Mouse (Mus musculus) hindbrain, embryonic 14.5 days (tissue): Measurements from ENCODE around the gene Rnase11. TPM values are rescaled to one million over a fixed set of nuclear protein-coding genes. Genes with fewer than 3 reads are reported as not detected.
A peak's percentile ranks its signal among the peaks of the same experiment; 100 is the strongest.
"Not testable (repeated sequence)": the region's sequence is repeated elsewhere in the genome, so short reads cannot be mapped to it uniquely, and the experiment has no call there.

Experiments used
- ATAC-seq: fragments of 200-750 bp; cut with Nextera tagmentation; 2 replicates; pipeline ENCODE4 v1.8.0; 2017; ENCODE audit warnings: moderate number of reproducible peaks, mild to moderate bottlenecking, moderate TSS enrichment, moderate library complexity; ENCODE audit not compliant: low FRiP score
- DNase-seq: peaks from one replicate; pipeline ENCODE4 v3.0.0-alpha.2; 2015; ENCODE audit warnings: low spot score
- H3K27ac ChIP-seq: fragments of 300-500 bp; sonication (generic); 2 replicates; pipeline ENCODE4 v1.5.1; 2014; ENCODE audit warnings: mild to moderate bottlenecking, moderate library complexity
- H3K27me3 ChIP-seq: fragments of 300-500 bp; sonication (generic); 2 replicates; pipeline ENCODE4 v1.6.1; 2014; ENCODE audit warnings: mild to moderate bottlenecking, low read length, mixed read lengths; ENCODE audit not compliant: control insufficient read depth, insufficient read depth
- H3K36me3 ChIP-seq: fragments of 300-500 bp; sonication (generic); replicated peaks from 2 replicates; pipeline ENCODE4 v1.6.1; 2014; ENCODE audit not compliant: control insufficient read depth, insufficient read depth
- H3K4me1 ChIP-seq: fragments of 300-500 bp; sonication (generic); replicated peaks from 2 replicates; pipeline ENCODE4 v1.6.1; 2014; ENCODE audit warnings: antibody characterized with exemption, low read length, mixed read lengths; ENCODE audit not compliant: control insufficient read depth, insufficient read depth
- H3K4me2 ChIP-seq: fragments of 300-500 bp; sonication (generic); replicated peaks from 2 replicates; pipeline ENCODE4 v1.6.1; 2014; ENCODE audit warnings: mild to moderate bottlenecking, moderate library complexity
- H3K4me3 ChIP-seq: fragments of 300-500 bp; sonication (generic); replicated peaks from 2 replicates; pipeline ENCODE4 v1.5.1; 2014; ENCODE audit warnings: mild to moderate bottlenecking, low read length
- H3K9ac ChIP-seq: fragments of 300-500 bp; sonication (generic); 2 replicates; pipeline ENCODE4 v1.6.1; 2014
- H3K9me3 ChIP-seq: fragments of 300-500 bp; sonication (generic); 2 replicates; pipeline ENCODE4 v1.6.1; 2016; ENCODE audit warnings: low read length; ENCODE audit not compliant: control insufficient read depth
- WGBS: fragments of 180-500 bp; shearing (Covaris S2); extraction: QIAGEN DNeasy Blood & Tissue Kit; methylation state at CpG from one replicate; pipeline ENCODE4 v1.1.7; 2014; 5-methylcytosine and 5-hydroxymethylcytosine counted together
- polyA plus RNA-seq: library from polyadenylated mRNA; unstranded; fragments of >200 nt; fragmentation: Nextera tagmentation; extraction: Ambion mirVana; gene quantifications from 2 replicates; pipeline ENCODE4 v1.2.1, GENCODE M21; 2014

The Rnase11 gene
- polyA plus RNA-seq, 1 experiment from 2014 or later, result not detected

DNA sequence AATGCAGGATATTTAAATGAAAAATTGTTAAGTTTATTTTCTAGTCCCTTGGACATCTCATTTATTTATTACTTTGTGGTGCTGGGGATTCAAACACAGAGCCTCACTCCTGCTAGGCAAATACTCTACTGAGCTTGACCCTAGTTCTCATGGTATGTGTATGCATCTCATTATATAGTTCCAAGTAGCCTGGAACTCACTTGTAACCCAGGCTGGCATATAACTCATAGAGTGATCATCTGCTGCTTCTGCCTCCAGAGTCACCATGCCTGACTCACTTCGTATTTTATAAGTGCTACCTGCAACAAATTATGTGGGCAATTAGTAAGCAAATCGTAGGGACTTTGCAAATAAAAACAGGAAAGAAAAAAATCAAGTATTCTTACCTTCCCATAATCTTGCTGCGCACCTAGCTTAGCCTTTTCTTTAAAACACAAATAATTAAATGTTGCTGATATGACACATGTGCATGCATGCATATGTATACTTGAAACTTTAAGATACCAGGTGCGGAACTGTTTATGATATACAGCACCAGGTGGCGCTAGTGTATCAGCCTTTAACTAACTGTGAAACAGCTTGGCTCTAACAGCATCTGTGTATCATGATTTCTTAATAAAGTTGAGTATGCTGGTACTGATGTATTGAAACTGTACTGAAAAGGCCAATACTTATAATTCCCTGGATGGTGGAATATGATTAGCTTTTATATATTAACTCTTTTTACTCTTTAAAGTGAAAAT lies 23.4 kb downstream of the Rnase11 start:
- Histone ChIP-seq H3K27ac (no peak overlapping the region), H3K9ac (no peak overlapping the region), H3K4me2 (no peak overlapping the region), H3K4me3 (no peak overlapping the region), H3K9me3 (no peaks in the 10 kb centered on the region), H3K4me1 (no peaks in the 10 kb centered on the region), H3K27me3 (no peaks in the 10 kb centered on the region), H3K36me3 (no peaks in the 10 kb centered on the region)
- peak; percentile 71; the same call in 1 of the 2 replicates for ATAC-seq
- 38% methylated on average over 5 of the region's 5 CpGs for WGBS
- peak; percentile 82 for DNase-seq

DNA sequence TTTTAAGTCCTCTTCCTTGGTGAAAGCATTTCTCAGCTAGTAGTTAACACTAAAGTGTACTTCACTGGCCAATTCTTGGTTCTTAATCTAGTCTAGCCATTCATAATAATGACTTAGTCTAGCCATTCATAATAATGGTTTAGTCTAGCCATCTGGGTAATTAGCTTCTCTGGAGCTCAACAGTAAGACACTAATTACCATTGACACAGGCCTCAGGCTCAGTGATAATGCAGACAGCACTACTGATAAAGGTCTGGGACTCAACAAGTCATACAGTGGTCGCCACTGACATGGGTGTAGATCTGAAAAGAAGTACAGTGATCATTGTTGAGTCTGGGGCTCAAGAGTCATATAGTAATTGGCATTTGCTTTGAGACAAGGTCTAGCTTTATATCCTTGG lies 25.1 kb downstream of the Rnase11 start:
- Histone ChIP-seq H3K27me3 (no peaks in the 10 kb centered on the region), H3K4me3 (no peak overlapping the region), H3K9me3 (no peaks in the 10 kb centered on the region), H3K9ac (no peak overlapping the region), H3K4me1 (no peaks in the 10 kb centered on the region), H3K4me2 (no peak overlapping the region), H3K36me3 (no peaks in the 10 kb centered on the region), H3K27ac (no peak overlapping the region)
- DNase-seq, result no peak
- 81% methylated on average over 1 of the region's 1 CpGs for WGBS
- ATAC-seq, result no peak

DNA sequence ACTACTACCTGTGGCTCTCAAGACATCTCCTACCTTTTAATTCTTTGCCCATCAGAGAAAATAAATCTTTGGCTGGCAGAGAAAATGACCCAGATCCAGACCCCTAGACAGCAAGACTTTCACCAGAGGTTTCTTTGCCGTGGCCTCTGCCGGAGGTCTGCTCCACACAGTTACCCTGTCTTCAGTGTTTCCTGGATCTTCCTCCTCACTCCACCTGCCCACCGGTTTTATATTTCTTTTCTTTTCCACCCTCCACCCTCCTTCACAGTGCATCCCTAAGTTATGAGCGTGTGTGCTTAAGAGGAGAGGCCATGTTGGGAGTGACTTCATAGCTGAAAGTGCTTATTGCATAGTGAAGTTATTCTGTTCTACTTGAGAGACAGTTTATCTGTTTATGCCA lies 26.5 kb downstream of the Rnase11 start:
- ATAC-seq, result no peak
- Histone ChIP-seq H3K9me3 (no peaks in the 10 kb centered on the region), H3K27ac (no peak overlapping the region), H3K9ac (no peak overlapping the region), H3K4me1 (no peaks in the 10 kb centered on the region), H3K36me3 (no peaks in the 10 kb centered on the region), H3K4me2 (no peak overlapping the region), H3K27me3 (no peaks in the 10 kb centered on the region), H3K4me3 (no peak overlapping the region)
- no peak for DNase-seq
- 84% methylated on average over 4 of the region's 4 CpGs for WGBS

DNA sequence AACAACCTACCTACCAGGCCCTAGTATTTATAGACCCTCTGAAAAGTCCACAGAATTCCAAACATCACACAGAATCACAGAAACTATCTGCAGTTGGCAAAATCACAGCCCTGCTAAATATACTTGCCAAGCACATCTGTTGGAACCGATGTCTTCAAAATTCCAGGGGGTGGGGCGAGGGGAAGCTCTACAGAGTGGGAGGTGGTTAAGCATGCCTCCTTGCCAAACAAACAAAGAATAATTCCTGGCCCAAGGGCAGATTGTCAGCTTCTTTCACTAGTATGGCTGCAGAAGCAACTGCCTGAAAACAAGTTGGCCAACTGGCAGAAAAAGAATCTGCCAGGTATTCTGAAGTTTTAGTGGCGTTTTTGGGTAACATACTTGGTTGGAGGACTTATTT lies 32.7 kb downstream of the Rnase11 start:
- 83% methylated on average over 3 of the region's 3 CpGs for WGBS
- Histone ChIP-seq H3K9ac (no peak overlapping the region), H3K27ac (no peak overlapping the region), H3K4me2 (no peak overlapping the region), H3K4me1 (no peaks in the 10 kb centered on the region), H3K27me3 (no peaks in the 10 kb centered on the region), H3K4me3 (no peak overlapping the region), H3K9me3 (no peaks in the 10 kb centered on the region), H3K36me3 (no peaks in the 10 kb centered on the region)
- no peak for ATAC-seq
- DNase-seq, result no peak

DNA sequence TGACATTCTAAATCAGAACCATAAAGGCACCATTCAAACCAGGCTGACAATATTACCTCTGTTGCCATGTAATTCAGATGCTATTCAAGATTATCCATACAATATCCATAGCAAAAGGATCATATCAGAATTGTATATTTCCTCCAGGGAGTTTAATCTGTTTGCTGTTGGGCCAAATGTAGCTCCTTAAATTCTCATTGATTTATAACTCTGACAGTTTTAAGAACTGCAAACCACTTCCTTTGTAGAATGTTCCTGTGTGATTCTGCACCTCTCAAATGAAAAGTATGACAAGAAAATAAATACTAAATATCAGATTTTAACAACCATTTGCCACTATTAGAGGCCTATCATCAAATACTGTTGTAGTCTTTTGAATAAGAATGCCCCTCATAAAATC lies 34.2 kb downstream of the Rnase11 start:
- no peak for ATAC-seq
- H3K4me1 ChIP-seq, result no peaks in the 10 kb centered on the region
- no peak overlapping the region for H3K4me2 ChIP-seq
- no peak for DNase-seq
- H3K27ac ChIP-seq, result no peak overlapping the region
- no peaks in the 10 kb centered on the region for H3K27me3 ChIP-seq
- H3K9me3 ChIP-seq, result no peaks in the 10 kb centered on the region
- no peak overlapping the region for H3K4me3 ChIP-seq
- no peaks in the 10 kb centered on the region for H3K36me3 ChIP-seq
- H3K9ac ChIP-seq, result no peak overlapping the region

DNA sequence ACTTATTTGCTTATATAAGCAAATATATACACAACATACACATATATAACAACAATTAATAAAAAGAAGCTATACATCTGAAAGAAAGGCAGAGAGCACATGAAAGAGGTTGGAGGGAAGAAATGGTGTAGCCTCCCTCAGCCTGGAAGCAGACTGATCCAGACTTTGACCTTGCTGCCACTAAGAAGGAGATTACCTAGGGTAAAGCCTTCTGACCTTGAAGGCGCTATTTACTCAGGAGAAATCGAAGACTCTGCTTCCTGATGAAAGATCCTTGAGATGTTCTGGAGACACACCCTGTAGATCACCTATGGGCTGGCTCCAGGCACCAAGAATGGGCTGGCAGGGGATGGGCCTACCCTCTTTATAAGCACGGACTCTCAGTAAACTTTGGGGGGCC lies 35.2 kb downstream of the Rnase11 start:
- H3K9me3 ChIP-seq, H3K4me3 ChIP-seq, H3K4me1 ChIP-seq, H3K9ac ChIP-seq, ATAC-seq, H3K4me2 ChIP-seq, H3K27ac ChIP-seq, H3K27me3 ChIP-seq, H3K36me3 ChIP-seq, DNase-seq: not testable (repeated sequence)
- 87% methylated on average over 3 of the region's 3 CpGs for WGBS

DNA sequence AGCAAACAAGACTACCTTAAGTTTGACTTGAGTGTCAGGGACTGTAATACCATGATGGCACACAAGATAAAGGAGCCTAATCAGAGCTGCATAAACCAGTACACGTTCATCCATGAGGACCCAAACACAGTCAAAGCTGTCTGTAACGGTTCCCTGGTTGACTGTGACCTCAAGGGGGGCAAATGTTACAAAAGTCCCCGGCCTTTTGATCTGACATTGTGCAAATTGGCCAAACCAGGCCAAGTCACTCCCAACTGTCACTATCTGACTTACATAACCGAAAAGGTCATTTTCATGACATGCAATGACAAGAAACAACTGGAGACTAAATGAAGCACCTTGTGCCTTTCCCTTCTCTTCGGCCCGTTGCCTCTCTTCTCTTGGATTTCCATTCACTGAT lies 40.4 kb downstream of the Rnase11 start:
- Histone ChIP-seq H3K27me3 (no peaks in the 10 kb centered on the region), H3K9ac (no peak overlapping the region), H3K27ac (no peak overlapping the region), H3K36me3 (no peaks in the 10 kb centered on the region), H3K4me1 (no peaks in the 10 kb centered on the region), H3K4me3 (no peak overlapping the region), H3K9me3 (no peaks in the 10 kb centered on the region), H3K4me2 (no peak overlapping the region)
- DNase-seq (no peak), ATAC-seq (no peak)
- 83% methylated on average over 6 of the region's 6 CpGs for whole genome bisulfite sequencing

DNA sequence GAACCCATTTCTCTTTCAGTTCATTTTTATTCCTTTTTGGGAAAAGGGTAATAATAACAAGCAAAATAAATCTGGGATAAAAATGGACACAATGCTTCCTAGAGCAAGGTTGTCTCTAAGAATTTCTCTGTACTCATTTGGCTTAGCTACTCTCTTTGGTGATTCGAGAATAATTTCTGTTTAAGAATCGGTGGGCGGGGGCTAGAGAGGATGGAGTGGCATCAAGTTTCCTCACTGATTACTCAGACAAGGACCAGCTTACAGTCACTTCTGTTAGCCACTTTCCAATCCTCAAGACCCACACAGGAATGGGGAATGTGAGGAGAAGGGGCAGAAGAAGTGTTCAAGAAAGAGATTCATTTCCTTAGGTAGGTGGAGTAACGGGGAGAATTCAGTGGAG lies 41.2 kb downstream of the Rnase11 start:
- WGBS, result 88% methylated on average over 4 of the region's 4 CpGs
- H3K27ac ChIP-seq, result no peak overlapping the region
- H3K4me2 ChIP-seq, result no peak overlapping the region
- no peaks in the 10 kb centered on the region for H3K36me3 ChIP-seq
- no peaks in the 10 kb centered on the region for H3K4me1 ChIP-seq
- no peak for ATAC-seq
- H3K27me3 ChIP-seq, result no peaks in the 10 kb centered on the region
- H3K9me3 ChIP-seq, result no peaks in the 10 kb centered on the region
- no peak overlapping the region for H3K9ac ChIP-seq
- DNase-seq, result no peak
- no peak overlapping the region for H3K4me3 ChIP-seq

DNA sequence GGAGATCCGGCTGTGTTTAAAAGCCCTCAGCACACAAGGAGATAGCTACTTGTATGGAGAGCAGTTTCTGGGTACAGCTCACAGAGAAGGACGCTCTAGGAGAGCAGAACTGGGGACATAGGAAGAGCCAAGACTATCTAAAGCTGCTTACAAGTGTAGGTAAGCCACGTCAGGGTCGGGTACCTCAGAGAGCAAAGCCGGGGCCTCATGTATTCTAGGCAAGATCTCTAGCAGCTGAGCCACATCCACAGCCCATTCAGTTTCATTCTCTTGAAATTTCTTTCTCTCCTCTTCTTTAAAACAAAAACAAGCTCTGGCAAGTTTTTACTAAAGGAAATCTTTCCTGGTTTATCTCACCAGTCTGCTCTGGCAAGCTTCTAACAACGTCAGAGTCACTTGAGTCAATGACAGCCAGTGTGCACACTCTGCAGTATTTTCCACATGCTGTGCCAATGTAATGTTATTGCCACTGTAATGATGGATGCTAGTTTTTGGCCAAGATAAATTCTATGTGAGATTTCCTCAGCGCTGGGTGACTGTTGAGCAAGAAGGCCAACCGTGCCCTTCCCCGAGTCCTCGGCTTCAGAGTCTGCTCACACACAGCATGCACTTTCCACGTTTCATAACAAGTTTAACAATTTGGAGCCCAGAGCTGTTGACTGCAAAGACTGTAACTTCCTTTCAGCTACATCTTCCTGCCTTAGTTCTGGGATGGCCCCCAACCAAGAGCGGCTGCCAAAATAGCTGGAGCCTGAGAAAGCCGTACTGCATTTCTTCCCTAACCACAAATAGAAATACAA lies 41.8 kb downstream of the Rnase11 start:
- H3K9me3 ChIP-seq, result no peaks in the 10 kb centered on the region
- no peaks in the 10 kb centered on the region for H3K36me3 ChIP-seq
- no peak overlapping the region for H3K27ac ChIP-seq
- no peak for ATAC-seq
- no peak overlapping the region for H3K4me2 ChIP-seq
- DNase-seq, result no peak
- H3K4me1 ChIP-seq, result no peaks in the 10 kb centered on the region
- no peak overlapping the region for H3K4me3 ChIP-seq
- no peaks in the 10 kb centered on the region for H3K27me3 ChIP-seq
- H3K9ac ChIP-seq, result no peak overlapping the region
- whole genome bisulfite sequencing, result 85% methylated on average over 13 of the region's 13 CpGs
